Mouse (Mus musculus) 416B (cell line): ENCODE data around the gene Tuft1.
"Not testable (repeated sequence)": the region's sequence is repeated elsewhere in the genome, so short reads cannot be mapped to it uniquely, and the experiment has no call there.

Source experiments
- DNase-seq: peaks from one replicate; pipeline ENCODE4 v3.0.0; 2011; ENCODE audit warnings: low read depth

Tuft1 gene

GRCm38 (mm10) chr3:94659142-94659748 lies 573 bp upstream of the Tuft1 start:
- peak; percentile 76 for DNase-seq

GRCm38 (mm10) chr3:94657852-94658739 lies 576 bp downstream of the Tuft1 start:
- not testable (repeated sequence) for DNase-seq

DNA sequence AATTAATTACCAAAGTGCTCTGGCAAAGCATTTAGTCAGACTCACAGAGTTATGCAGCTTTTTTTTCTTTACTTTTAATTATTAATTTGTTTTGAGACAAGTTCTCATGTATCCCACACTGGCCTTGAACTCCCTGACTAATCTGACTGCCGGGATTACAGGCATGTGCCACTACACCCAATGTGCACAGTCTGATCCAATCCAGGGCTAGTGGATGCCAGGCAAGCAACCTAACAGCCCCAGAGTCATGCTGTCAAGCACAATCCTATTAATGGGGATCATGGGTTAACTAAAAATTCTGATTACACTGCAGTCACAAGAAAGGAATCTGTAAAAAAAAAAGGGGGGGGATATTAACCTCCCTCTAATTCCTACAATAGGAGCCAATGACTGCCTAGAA lies 4.7 kb downstream of the Tuft1 start:
- DNase-seq: not testable (repeated sequence)

- no peak for DNase-seq
Observed at GRCm38 (mm10) chr3:94650409-94650808, 8.3 kb downstream of the Tuft1 start.

DNA sequence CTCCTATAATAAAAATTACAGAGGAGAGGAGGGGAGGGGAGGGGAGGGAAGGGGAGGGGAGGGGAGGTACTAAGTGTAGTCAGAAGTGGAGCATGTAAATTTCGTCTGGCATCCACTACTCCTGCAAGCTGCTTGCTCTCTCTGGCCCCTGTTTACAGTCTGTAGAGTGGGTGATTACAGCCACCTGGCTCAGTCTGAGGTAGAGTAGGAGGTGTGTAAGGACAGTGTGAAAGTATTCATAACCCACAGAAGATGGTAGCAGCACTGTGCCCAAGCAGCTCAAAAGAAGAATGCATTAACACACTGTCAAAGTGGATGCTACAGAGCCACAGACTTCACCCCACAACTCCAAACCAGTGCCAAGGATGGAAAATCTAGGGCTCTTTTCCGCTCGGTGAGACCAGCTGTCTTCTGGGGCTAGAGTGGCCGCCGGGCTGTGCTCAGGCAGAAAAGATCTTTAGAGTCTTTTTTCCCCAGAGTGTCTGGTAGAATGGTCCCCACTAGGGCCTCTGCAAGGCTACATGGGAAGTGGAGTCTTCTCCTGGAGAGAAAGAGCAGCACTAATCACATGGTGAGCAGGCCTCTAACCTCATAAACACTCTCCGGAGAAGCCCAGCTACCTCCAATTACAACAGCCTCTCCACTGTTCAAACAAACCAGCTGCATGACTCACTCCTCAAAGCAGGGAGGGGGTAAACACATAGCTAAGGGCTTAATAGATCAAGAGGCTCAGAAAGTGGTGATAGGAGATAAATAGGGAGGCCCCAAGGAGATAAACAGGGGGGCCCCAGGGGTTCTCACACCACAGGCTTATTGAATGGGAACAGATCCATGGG lies 9.7 kb downstream of the Tuft1 start:
- peak; percentile 90 for DNase-seq

DNA sequence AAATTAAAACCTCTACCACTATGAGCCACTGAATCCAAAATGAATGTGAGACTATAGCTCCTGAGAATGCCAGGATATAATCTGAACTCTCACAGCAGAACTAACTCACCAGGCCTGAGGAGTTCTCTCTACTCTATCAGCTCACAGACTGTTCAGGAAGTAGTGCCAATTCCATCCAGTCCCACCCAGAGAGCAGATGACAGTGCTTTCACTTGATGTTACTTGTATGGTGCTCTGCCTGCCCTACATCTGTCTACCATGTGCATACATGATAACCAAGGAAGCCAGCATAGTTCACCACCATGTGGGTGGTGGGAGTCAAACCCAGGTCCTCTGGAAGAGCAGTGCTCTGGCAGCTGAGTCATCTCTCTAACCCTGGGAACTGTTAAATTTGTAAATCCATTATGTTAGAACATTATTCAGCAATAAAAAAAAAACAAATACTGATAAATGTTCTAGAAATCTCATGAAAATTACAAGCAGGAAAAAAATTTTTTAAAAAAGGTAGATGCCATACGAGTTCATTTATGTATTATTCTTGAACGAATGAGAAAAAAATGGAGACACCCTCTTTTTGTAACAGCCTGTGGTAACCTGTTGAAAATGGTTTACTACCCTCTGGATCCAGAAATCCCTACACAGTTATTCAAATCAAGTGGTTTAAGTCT lies 16.0 kb downstream of the Tuft1 start, which contains the start of gene Gm10972:
TSS of gene Gm10972 (plus strand) at position 618 of the 668 bp plus-strand sequence.
- not testable (repeated sequence) for DNase-seq

DNA sequence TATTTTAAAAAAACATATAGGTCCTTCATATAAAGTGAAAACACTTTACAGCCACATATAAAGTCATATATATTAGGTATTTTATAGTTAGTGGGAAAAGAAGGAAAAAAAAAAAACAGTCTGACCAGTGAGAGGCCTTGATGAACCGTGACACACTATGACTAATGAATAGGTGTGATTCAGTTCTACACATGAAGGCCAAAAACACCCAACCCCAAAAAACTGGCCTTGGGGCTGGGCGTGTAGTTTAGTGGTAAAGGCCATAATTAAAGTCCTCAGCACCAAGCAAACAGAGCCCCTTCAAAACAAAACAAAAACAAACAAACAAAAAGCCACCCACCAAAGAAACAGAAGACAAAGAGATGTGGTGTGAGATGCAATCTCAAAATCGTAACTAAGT lies 28.8 kb downstream of the Tuft1 start:
- DNase-seq: no peak

- DNase-seq: no peak
Observed at GRCm38 (mm10) chr3:94628712-94629111, 30.0 kb downstream of the Tuft1 start.

GRCm38 (mm10) chr3:94624281-94624680 lies 34.4 kb downstream of the Tuft1 start:
- DNase-seq: no peak

DNA sequence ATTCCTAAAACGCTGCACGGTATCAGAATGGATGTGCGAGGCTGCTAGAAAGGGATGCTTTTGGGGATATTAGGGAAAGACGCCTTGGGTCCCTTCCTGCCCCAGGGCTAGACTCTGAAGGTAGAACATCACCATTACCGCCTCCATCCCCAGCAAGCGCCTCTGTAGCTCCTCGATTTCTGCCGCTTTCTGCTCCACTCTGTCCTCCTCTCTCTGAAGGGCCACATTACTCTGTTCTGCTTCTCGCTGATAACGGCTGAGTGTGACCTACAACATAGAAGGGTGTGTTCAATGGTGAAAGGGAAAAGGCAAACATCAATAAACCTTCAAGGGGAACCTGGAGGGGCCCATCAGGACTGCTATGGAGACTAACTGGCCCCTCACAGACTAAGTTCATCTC lies 36.1 kb downstream of the Tuft1 start:
- DNase-seq: no peak

DNA sequence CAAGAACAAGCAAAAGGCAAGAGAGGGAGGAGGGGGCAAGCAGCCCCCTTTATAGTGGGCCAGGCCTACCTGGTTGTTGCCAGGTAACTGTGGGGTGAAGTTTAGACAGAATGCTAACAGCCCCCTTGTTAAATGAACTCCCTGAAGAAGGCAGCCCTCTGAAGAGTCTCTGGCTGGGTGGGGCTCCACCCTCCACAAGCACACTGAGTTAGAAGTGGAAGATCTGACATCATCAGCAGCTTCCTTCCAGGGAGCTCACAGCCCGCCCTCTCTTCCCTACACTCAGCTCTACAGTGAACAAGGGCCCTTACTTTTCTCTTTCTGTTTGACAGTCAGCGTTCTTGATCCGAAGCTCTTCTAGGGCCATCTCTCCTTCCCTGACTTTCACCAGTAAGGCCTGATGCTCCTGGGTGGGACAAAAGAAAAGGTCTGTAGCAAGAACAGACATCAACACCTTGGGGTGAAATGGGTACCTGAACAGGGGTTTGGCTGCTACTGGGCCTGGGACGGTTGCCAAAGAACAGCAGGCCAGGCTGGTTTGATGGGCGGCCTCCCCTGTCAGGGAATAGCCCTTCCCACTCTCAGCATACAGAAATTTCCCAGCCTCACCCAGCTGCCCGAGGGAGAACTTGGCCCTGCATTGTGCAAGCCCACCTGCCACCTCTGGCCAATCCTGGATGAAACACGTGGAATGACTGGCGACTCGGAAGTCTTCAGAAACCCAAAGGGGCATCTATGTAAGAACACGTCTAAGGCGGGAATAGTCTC lies 36.7 kb downstream of the Tuft1 start:
- peak; percentile 32 for DNase-seq

DNA sequence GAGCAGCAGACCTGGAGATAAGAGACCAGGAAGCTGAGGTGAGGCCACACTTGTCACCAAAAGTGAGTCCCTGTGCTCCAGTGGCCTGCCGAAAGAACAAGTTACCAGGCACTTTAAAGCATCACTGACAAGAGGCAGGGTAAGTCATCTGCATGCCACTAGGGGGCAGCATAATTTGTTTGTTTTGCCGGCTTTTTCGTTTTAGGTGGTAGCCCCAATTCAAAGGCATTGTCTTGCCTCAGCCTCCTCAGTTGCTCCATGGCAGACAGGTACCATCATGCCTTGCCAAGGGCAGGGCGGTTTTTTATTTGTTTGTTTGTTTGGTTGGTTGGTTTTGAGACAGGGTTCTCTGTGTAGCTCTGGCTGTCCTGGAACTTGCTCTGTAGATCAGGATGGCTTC lies 42.0 kb downstream of the Tuft1 start:
- DNase-seq: peak; percentile 78

- DNase-seq: no peak
Observed at GRCm38 (mm10) chr3:94613258-94613878, 45.3 kb downstream of the Tuft1 start.

DNA sequence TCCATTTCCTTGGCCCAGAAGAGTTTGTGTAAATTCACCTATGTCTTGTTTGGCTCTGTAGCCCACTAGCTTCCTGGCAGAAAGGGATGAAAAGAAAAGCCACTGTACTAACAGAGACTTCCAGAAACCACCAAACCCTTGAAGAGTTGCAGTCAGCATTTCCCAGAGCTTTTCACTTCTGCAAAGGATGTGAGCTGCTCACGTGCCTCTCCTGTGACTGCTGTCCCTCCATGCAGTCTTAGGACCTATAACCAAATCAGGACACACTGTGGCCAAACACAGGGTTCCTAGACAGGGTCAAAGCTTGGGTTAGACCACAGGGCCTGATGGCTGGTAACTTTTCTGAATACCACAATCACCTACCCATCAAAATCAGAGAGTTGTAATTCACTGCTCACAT lies 46.4 kb downstream of the Tuft1 start:
- no peak for DNase-seq

DNA sequence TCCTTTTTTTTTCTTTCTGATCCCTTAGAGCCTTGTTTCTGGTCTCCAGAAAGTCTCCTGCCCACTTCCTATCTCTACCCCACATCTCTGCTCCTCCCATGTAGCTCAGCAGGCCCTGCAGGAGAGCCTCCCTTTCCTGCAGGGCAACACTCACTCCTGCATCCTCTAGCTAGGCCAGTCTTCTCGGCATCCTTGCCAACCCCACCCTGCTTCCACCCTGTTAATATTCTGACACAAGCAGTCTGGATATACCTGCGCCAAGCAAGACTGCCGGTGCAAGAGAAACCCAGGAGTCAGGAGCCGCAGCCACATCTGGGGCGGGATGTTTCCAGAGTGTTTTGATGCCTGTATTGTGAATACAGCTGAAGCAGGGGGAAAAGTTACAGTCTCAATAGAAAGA lies 46.8 kb downstream of the Tuft1 start:
- peak; percentile 16 for DNase-seq

DNA sequence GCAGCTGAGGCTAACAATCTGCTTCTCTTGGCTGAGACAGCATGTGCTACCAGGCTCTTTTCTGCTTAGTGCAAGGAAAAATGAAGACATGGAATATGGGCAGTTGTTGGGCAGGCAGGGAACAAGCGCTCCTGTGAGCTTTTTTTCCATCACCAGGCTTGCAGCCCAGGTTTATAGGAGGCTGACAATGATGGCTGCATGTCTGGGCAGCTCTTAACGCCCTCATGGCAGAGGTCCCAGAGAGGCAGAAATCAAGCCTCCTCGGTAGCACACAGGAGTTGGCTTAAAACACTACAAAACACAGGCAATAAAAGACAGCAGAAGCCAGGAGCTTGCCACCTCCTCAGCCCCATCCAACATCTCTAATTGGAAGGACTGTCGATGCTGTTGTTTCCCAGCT lies 47.3 kb downstream of the Tuft1 start:
- DNase-seq: no peak

DNA sequence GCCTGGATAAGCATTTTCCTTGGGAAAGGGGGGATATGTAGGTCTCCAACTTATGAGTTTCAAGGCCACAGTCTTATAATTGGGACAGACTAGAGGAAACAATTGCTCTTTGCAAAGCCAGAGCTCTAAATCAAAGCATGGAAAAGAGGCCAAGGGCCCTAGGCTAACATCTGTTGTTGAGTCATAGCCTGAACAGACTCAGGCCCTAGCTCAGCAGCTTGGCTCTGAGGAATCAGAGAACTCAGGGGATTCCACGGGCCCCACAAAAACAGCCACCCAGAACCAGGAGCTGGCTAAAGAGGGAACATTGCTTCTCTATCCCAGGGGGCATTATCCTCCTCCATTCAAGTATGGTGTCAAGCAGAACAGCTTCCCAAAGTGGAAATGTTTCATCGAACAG lies 48.1 kb downstream of the Tuft1 start:
- DNase-seq: peak; percentile 15

DNA sequence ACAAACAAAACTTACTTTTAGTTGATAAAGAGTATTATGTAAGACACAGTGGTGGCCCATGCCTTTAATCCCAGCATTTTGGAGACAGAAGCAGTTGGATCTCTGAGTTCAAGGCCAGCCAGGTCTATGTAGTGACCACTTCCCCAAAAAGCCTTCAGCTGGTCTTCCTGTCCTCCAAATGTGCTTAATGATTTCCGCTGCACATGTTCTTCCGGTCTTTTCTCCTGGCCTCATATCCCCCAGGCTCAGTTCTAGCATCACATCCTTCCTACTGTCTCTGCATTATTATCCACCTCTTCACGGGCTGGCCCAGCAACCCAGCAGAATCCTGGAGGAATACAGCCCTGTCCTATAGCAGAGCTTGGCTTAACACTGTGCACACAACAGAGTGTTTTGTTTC lies 49.1 kb downstream of the Tuft1 start:
- peak; percentile 88 for DNase-seq

DNA sequence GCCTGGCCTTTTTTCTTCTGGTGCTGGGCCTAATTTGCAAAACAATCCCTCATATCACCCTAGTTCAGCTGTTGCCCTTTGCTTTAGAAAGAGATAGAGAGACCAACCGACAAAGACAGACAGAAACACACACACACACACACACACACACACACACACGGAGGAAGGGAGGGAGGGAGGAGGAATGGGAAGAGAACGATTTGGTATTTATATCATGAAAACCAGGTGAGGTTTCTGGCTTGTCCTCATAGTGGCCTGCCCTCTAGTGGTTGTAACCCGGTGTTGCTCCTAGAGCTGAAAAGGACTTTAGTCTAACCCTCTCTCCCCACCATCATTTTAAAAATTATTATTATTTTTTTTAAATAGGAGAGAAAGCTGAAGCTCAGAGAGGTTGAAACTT lies 56.7 kb downstream of the Tuft1 start:
- peak; percentile 71 for DNase-seq

GRCm38 (mm10) chr3:94597224-94597779 lies 61.4 kb downstream of the Tuft1 start:
- DNase-seq: peak; percentile 81
